Mouse (Mus musculus) forebrain, embryonic 14.5 days (tissue): ENCODE measurements around the gene Mip. TPM values are rescaled to one million over a fixed set of nuclear protein-coding genes. Genes with fewer than 3 reads are reported as not detected.
"Not testable (repeated sequence)": the region's sequence is repeated elsewhere in the genome, so short reads cannot be mapped to it uniquely, and the experiment has no call there.

Source experiments
- ATAC-seq: fragments of 200-750 bp; cut with Nextera tagmentation; 2 replicates; pipeline ENCODE4 v1.8.0; 2017; ENCODE audit warnings: mild to moderate bottlenecking, moderate library complexity
- DNase-seq: peaks from one replicate; pipeline ENCODE4 v3.0.0-alpha.2; 2015; ENCODE audit warnings: low spot score
- H3K27ac ChIP-seq: fragments of 300-500 bp; sonication (generic); 2 replicates; pipeline ENCODE4 v1.5.1; 2014; ENCODE audit warnings: low read depth, mild to moderate bottlenecking, control low read depth, low read length, moderate library complexity
- H3K27me3 ChIP-seq: fragments of 300-500 bp; sonication (generic); replicated peaks from 2 replicates; pipeline ENCODE4 v1.6.1; 2014; ENCODE audit warnings: low read length, control low read depth, mixed read lengths; ENCODE audit not compliant: control insufficient read depth, insufficient read depth
- H3K36me3 ChIP-seq: fragments of 300-500 bp; sonication (generic); 2 replicates; pipeline ENCODE4 v1.6.1; 2014; ENCODE audit warnings: low read length, control low read depth; ENCODE audit not compliant: control insufficient read depth, insufficient read depth
- H3K4me1 ChIP-seq: fragments of 300-500 bp; sonication (generic); 2 replicates; pipeline ENCODE4 v1.6.1; 2014; ENCODE audit warnings: antibody characterized with exemption, low read length, control low read depth; ENCODE audit not compliant: control insufficient read depth, insufficient read depth
- H3K4me2 ChIP-seq: fragments of 300-500 bp; sonication (generic); 2 replicates; pipeline ENCODE4 v1.6.1; 2014; ENCODE audit warnings: mild to moderate bottlenecking, control low read depth, low read length
- H3K4me3 ChIP-seq: fragments of 300-500 bp; sonication (generic); 2 replicates; pipeline ENCODE4 v1.5.1; 2014; ENCODE audit warnings: low read depth, low read length, control low read depth
- H3K9ac ChIP-seq: fragments of 300-500 bp; sonication (generic); 2 replicates; pipeline ENCODE4 v1.6.1; 2014; ENCODE audit warnings: mild to moderate bottlenecking, low read length, control low read depth, moderate library complexity
- H3K9me3 ChIP-seq: fragments of 300-500 bp; sonication (generic); replicated peaks from 2 replicates; pipeline ENCODE4 v1.6.1; 2016; ENCODE audit warnings: low read length, control low read depth, mixed read lengths; ENCODE audit not compliant: control insufficient read depth
- WGBS: fragments of 180-500 bp; shearing (Covaris S2); extraction: QIAGEN DNeasy Blood & Tissue Kit; methylation state at CpG from one replicate; pipeline ENCODE4 v1.1.7; 2014; 5-methylcytosine and 5-hydroxymethylcytosine counted together
- polyA plus RNA-seq: library from polyadenylated mRNA; unstranded; fragments of >200 nt; fragmentation: Nextera tagmentation; extraction: Ambion mirVana; gene quantifications from 2 replicates; pipeline ENCODE4 v1.2.1, GENCODE M21; 2014

The Mip gene
- polyA plus RNA-seq, 1 experiment from 2014 or later: 0.22 TPM

DNA sequence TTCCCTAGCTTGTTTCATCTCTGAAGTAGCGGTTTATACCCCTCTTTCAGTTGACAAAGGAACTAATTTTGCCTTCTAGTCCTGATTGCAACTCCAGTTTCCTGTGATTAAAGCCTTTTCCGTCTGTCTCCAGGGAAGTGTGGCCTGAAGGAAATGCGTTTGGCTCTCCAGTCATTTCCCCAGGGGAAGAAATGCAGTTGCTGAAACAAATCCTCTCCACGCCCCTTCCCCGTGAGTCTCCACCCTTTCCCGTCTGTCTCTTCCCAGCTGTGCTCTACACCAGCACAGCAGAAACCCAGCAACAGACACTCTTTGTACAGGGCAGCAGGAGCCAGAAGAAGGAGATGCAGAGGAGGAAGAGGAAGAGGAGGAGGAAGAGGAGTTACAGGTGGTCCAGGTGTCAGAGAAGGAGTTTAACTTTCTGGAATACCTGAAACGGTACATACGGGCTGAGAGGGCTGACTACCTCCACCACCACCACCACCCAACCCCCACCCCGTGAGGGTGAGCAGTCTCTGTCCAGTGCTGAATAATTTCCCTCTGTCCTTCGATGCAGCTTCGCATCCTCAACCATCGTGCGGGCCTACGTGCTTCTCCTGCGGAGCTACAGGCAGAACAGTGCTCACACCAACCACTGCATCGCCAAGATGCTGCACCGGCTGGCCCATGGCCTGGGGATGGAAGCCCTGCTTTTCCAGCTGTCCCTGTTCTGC is 21.5 kb downstream of the Mip start:
- no peak overlapping the region for H3K27ac ChIP-seq

DNA sequence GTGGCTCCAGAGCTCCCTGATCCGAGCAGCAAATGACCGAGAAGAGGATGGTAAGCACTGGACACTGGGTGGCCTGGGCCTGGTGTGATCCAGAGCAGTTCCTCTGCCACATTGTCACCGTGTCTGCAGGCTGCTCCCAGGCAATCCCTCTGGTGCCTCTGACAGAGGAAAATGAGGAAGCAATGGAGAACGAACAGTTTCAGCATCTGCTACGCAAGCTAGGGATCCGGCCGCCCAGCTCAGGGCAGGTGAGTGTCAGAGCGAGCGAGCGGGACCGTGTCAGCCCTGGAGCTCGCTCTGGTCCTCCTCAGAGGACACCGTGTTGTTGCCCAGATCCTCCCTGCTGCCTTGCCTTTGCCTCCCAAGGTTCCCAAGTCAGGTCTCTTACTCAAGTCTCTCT is 24.9 kb downstream of the Mip start:
- Histone ChIP-seq H3K36me3 (peaks cover 73% of the 10 kb centered on the region), H3K4me1 (no peaks in the 10 kb centered on the region), H3K4me2 (no peak overlapping the region), H3K9ac (no peak overlapping the region), H3K27me3 (no peaks in the 10 kb centered on the region), H3K4me3 (no peak overlapping the region), H3K9me3 (no peaks in the 10 kb centered on the region), H3K27ac (no peak overlapping the region)
- no peak for ATAC-seq
- WGBS: 96% methylated on average over 13 of the region's 13 CpGs
- DNase-seq: no peak

More for the DNA sequence above, 21.5 kb downstream of the Mip start:
- H3K4me3 ChIP-seq: no peak overlapping the region
- DNase-seq (no peak), ATAC-seq (no peak)
- H3K9ac ChIP-seq: no peak overlapping the region
- peaks cover 95% of the 10 kb centered on the region for H3K36me3 ChIP-seq
- H3K4me1 ChIP-seq: no peaks in the 10 kb centered on the region
- 89% methylated on average over 17 of the region's 17 CpGs for WGBS
- no peaks in the 10 kb centered on the region for H3K9me3 ChIP-seq
- no peak overlapping the region for H3K4me2 ChIP-seq
- H3K27me3 ChIP-seq: no peaks in the 10 kb centered on the region

GRCm38 (mm10) chr10:128253677-128254255 is 28.1 kb downstream of the Mip start, which contains the start of gene Apon:
TSS of gene Apon (plus strand) at chr10:128254096.
- Histone ChIP-seq H3K4me3 (no peak within 1 kb of the TSS), H3K9ac (no peak within 1 kb of the TSS), H3K27me3 (no peaks in the 10 kb centered on the region), H3K9me3 (no peaks in the 10 kb centered on the region), H3K4me1 (no peaks in the 10 kb centered on the region), H3K4me2 (no peak within 1 kb of the TSS), H3K36me3 (peaks cover 41% of the 10 kb centered on the region), H3K27ac (no peak within 1 kb of the TSS)
- DNase-seq (no peak), ATAC-seq (no peak)
- WGBS: 88% methylated on average over 4 of the region's 4 CpGs

- DNase-seq: no peak
- H3K36me3 ChIP-seq: peaks cover 19% of the 10 kb centered on the region
- H3K27ac ChIP-seq: no peak overlapping the region
- H3K9ac ChIP-seq: no peak overlapping the region
- no peaks in the 10 kb centered on the region for H3K9me3 ChIP-seq
- 88% methylated on average over 8 of the region's 8 CpGs for WGBS
- no peak overlapping the region for H3K4me3 ChIP-seq
- H3K4me2 ChIP-seq: no peak overlapping the region
- no peaks in the 10 kb centered on the region for H3K27me3 ChIP-seq
- no peaks in the 10 kb centered on the region for H3K4me1 ChIP-seq
- no peak for ATAC-seq
These were observed 30.3 kb downstream of the Mip start for GRCm38 (mm10) chr10:128255925-128256324.

DNA sequence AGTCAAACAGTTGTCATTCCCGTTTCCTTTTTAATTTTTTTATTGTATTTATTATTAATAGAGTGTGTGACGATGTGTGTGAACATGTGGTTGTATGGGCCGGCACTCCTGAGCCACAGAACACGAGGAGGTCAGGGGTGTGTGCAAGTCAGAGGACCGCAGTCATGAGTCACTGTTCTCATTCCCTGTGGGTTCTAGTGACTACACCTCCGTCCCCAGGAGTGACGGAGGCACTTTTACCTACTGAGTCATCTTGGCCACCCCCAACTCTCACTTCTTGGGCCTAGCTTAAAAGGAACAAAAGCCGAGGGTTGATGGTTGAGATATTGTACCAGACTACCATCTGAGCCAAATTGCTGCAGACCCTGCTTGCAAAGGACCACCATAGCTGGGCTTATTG is 30.7 kb downstream of the Mip start:
- Histone ChIP-seq H3K9ac (no peak overlapping the region), H3K27me3 (no peaks in the 10 kb centered on the region), H3K27ac (no peak overlapping the region), H3K9me3 (no peaks in the 10 kb centered on the region), H3K4me1 (no peaks in the 10 kb centered on the region), H3K4me3 (no peak overlapping the region), H3K36me3 (peaks cover 16% of the 10 kb centered on the region), H3K4me2 (no peak overlapping the region)
- 94% methylated on average over 8 of the region's 8 CpGs for WGBS
- DNase-seq (no peak), ATAC-seq (no peak)

DNA sequence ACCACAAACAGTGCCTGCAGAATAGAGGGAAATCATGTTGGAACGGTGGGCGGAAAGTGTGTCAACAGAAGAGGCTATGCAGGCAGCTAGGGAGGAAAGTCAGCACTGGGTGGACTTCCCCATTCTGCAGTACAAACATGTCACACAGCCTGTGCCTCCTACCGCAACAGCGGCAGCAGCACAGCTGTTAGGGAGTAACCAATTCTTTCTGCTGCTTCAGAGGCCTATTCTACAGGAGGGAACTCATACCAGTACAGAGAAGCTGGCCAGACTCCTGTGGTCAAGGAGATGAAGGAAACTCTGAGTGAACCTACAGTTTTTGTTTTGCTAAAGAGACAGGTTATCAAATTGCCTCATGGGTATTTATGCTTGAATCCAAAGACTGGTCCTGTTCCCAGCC is 33.3 kb downstream of the Mip start:
- ATAC-seq (no peak), DNase-seq (no peak)
- no peaks in the 10 kb centered on the region for H3K9me3 ChIP-seq
- H3K4me1 ChIP-seq: no peaks in the 10 kb centered on the region
- H3K4me3 ChIP-seq: no peak overlapping the region
- H3K9ac ChIP-seq: no peak overlapping the region
- H3K27me3 ChIP-seq: no peaks in the 10 kb centered on the region
- 82% methylated on average over 4 of the region's 4 CpGs for WGBS
- H3K4me2 ChIP-seq: no peak overlapping the region
- no peak overlapping the region for H3K27ac ChIP-seq
- H3K36me3 ChIP-seq: no peaks in the 10 kb centered on the region

GRCm38 (mm10) chr10:128259946-128260345 is 34.3 kb downstream of the Mip start:
- Histone ChIP-seq H3K4me2 (no peak overlapping the region), H3K36me3 (no peaks in the 10 kb centered on the region), H3K9me3 (no peaks in the 10 kb centered on the region), H3K4me3 (no peak overlapping the region), H3K4me1 (no peaks in the 10 kb centered on the region), H3K27me3 (no peaks in the 10 kb centered on the region), H3K27ac (no peak overlapping the region), H3K9ac (no peak overlapping the region)
- no peak for DNase-seq
- WGBS: 90% methylated on average over 5 of the region's 5 CpGs
- no peak for ATAC-seq

GRCm38 (mm10) chr10:128260376-128260775 is 34.7 kb downstream of the Mip start:
- H3K4me3 ChIP-seq, H3K9ac ChIP-seq, H3K4me1 ChIP-seq, H3K4me2 ChIP-seq, H3K27ac ChIP-seq, H3K9me3 ChIP-seq, H3K27me3 ChIP-seq, ATAC-seq, H3K36me3 ChIP-seq, DNase-seq: not testable (repeated sequence)
- 91% methylated on average over 7 of the region's 7 CpGs for WGBS

DNA sequence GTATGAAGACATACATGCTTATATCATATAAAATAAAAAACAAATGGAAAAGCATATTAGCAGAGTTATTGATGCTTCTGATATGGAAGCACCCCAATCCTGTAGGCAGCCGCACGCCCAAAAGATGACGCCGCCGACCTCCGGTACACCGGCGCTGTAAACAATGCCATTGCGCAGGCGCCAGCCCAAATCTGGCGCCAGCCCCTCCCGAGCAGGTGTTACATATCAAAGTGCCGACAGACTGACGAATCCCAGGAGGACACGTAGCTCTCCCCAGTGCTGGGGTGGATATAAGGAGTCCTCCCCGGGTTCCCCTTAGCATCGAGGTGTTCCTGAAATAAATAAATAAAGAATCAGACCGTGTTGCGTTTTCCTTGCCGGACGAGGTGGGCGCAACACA is 36.7 kb downstream of the Mip start:
- no peaks in the 10 kb centered on the region for H3K27me3 ChIP-seq
- H3K4me3 ChIP-seq: no peak overlapping the region
- DNase-seq: no peak
- H3K9ac ChIP-seq: no peak overlapping the region
- 85% methylated on average over 22 of the region's 22 CpGs for WGBS
- H3K9me3 ChIP-seq: no peaks in the 10 kb centered on the region
- H3K27ac ChIP-seq: no peak overlapping the region
- no peak for ATAC-seq
- H3K36me3 ChIP-seq: no peaks in the 10 kb centered on the region
- H3K4me2 ChIP-seq: no peak overlapping the region
- H3K4me1 ChIP-seq: no peaks in the 10 kb centered on the region
